Mouse (Mus musculus) heart, postnatal 4 days (tissue): Measurements from ENCODE around the gene Il12b. TPM values are rescaled to one million over a fixed set of nuclear protein-coding genes. Genes with fewer than 3 reads are reported as not detected.

Experiments used
- DNase-seq: peaks from one replicate; pipeline ENCODE4 v3.0.0; 2021
- total RNA-seq, 2 experiments: library from RNA; stranded (reverse); gene quantifications; 2 replicates each; pipeline ENCODE4 v1.2.3; 2021

The Il12b gene
- not detected for total RNA-seq

GRCm38 (mm10) chr11:44399763-44400162 is at the start of gene Il12b:
Il12b (plus strand) TSS chr11:44400063.
- no peak for DNase-seq

GRCm38 (mm10) chr11:44354860-44355470 is 44.9 kb upstream of the Il12b start:
- no peak for DNase-seq

DNA sequence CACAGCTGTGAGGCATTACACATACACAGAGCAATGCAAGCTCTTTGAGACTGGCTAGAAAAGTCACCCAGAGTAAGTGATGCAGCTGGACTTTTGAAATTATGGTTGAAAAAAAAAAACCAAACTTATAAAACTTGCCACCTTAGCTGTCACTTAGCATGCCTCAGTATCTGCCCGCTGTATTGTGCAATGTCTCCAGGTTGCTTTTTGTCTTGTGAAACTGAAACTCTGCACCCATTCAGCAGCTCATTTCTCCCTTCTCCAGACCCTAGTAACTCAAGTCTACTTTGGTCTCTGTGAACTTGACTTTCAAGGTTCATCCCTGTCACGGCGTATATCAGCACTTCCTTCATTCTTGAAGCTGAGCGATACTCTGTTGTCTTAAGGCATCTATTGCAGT is 43.7 kb upstream of the Il12b start:
- DNase-seq, result no peak

- DNase-seq, result peak; percentile 8
Observed at GRCm38 (mm10) chr11:44364536-44364935, 35.3 kb upstream of the Il12b start.

DNA sequence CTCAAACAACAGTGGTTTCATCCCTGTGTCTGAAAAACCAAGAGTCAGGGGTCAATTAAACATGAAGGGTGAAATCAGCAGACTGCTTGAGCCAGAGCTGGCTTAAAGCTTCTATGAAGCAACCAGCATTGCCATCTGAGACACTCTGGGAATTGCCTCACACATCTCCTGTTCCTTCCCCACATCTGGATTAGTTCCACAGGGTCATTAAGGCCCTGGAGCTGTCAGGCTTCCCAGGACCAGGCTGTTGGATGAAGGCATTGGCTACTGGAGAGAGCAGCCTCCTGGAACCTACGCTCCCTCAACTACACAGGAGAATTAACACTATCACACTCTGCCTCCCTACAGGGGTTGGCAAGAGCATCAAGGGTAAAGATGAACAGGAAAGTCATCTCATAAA is 32.2 kb upstream of the Il12b start:
- DNase-seq, result no peak

DNA sequence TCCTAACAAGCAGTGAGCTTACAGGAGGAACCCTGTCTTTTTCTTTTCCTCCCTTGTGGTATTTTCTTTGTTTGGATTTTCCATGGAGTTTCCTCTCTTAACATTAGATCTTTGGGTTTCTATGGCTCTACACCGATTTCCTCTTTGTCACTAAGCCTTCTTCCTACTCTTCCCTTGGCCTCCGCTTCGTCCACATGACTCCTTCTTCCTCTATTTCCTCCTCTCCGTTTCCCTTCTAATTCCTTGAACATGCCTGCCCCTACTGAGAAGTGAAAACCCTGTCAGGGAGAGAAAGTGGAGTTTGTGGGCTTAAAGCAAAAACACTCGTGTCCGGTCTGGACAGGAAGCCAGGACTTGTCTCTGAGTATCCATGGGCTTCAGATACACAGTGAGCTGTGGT is 27.0 kb upstream of the Il12b start:
- no peak for DNase-seq

GRCm38 (mm10) chr11:44377879-44378278 is 22.0 kb upstream of the Il12b start:
- DNase-seq, result no peak

DNA sequence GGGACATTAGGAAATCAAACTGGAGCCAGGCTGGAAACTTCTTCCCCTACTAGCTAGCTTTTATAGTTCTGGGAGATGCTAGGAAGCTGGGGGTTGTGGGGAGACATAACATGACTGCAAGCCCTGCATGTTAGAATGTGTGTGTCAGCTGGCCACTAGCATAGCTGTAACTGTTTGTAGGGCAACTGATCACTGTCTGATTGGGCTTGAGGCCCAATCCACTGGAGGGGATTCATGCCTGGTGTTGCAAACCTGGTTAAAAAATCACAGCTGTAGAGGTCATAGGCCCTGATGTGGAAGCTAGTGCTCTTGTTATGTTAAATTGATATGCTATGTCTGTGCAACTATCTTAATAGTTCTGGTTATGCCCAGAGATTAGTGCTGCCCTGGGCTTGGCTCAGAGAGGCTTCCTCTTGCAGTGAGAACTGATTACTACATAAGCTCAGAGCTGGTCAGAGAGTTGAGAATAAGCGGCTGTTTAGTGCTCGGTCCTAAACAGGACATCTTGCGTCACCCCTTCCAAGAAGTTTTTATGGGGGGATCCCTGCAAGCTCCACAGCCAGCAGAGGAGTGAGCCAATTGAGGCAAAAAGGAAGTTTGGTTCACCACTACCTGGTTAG is 19.3 kb upstream of the Il12b start:
- DNase-seq, result no peak

DNA sequence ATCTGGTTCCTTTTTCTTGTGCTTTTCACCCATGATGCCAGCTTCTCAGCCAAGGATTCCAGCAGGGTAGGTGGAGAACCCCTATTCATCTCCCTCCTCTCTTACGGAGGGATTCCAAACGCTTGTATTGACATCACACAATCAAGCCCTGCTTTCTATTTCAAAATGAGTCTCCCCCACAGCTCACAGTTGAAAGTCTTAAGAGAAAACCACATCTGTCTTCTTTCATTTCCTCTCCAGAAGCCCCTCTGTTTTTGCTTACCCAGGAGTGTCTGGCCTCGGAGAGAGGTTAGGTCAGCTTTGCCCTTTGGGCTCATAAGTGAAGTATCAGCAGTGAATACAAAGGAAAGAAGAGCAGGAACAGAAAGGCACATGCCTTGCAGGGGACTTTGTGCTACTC is 17.7 kb upstream of the Il12b start:
- no peak for DNase-seq

GRCm38 (mm10) chr11:44387031-44387430 is 12.8 kb upstream of the Il12b start:
- no peak for DNase-seq

DNA sequence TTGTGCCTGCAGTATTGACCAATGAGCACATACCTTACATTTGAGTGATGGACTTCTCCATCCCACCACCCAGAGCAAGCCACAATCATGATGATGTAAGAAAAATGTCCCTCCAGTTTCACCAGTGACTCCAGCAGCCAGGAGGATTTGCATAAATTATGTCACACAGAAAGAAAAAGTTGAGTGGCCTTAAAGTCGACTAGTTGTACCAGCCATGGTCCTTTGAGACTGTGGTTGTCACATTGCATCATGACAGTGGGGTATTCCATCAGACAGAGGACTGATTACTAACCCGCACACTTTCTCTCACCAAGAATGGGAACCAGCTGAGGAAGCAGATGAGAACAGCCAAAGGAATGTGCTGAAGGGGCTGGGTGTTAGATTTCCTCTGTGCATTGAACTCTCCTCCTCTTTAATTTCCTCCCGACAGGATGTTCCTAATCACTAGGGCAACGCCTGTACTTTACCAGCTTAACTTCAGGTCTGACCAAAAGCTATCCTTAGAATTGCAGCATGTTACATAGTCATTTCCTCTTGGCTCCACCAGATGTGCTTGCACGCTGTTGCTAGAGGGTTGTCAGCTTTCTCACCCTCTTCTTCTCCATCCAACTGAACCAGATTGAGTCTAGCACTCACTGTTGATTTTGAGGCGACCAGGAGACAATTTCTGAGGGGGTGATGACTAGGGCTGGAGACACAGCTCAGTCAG is 9.7 kb upstream of the Il12b start:
- no peak for DNase-seq

DNA sequence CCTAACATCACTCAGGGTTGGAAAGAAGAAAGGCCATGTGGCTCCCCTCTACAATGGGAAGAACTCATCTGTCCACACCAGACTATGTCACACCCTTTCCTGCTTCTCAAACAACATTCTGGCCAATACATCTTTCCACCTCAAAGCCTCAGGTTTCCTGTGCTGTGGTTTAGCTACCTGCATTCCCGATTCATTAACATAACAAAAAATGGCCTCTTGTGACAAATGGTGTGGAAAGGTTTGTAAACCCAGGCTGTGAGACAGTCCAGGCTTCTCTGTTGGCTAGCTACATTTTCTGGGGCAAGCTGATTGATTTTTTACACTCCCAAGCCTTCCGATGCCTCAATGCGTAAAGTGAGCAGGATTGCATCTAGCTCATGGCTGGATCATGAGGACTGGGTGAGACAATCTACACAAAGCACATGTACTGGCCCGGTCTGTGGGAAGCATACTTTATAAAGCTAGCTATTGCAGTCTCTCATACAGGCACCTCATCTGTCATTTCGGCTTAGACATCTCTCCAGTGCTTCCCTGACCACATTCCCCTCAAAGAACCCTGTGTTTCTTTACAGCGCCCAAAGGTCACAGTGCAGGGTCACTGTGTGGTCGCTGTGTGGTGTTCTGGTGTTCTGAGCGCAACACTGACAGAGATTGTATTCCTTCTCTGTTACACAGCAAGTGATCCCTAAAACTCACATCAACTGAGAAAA is 6.6 kb upstream of the Il12b start:
- DNase-seq, result no peak

- no peak for DNase-seq
Observed at GRCm38 (mm10) chr11:44395401-44395800, 4.5 kb upstream of the Il12b start.

DNA sequence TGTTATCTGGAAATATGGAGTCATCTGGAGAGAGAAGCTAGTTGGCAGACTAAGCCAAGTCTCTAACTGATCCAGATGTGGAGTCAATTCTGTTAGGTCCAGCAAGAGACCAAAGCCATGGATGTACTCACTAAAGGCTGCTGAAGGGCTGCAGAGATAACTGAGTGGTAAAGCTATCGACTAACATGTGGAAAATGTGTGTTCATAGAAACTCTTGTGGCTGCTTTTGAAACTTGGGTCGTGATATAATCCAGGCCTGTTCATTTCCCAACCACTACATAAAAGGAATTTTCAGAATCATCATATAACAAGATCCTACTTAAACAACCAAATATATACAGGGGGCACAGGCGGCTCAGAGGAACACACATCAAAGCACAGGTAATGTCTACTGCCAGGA is 2.3 kb upstream of the Il12b start:
- no peak for DNase-seq

- no peak for DNase-seq
Observed at GRCm38 (mm10) chr11:44398356-44398755, 1.5 kb upstream of the Il12b start.

DNA sequence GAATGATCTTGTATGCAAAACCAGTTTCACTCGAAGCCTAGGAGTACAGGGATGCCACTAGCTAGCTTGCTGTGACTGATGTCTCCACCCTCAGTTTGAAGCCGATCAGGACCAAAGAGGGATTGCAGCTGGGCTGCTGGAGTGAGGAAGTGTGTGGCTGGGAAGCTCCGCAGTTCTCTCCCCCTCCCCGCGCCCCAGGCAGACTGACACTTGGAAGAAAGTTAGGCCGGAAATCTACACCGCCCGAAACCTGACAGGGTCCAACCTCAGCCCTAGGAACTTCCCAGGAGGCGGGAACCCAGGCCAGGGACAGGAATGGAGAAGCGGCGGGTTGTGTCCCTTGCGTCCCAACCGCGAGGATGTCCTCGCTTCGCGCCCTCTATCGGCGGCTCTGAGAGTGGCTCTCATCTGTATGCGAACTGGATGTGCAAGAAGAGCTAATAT is 1.1 kb upstream of the Il12b start:
- DNase-seq, result peak; percentile 89

- DNase-seq, result peak; percentile 52
Observed at GRCm38 (mm10) chr11:44401635-44402548, 2.0 kb downstream of the Il12b start.

- DNase-seq, result no peak
Observed at GRCm38 (mm10) chr11:44405113-44405512, 5.2 kb downstream of the Il12b start.

- DNase-seq, result no peak
Observed at GRCm38 (mm10) chr11:44405961-44406360, 6.1 kb downstream of the Il12b start.

- no peak for DNase-seq
Observed at GRCm38 (mm10) chr11:44406457-44406856, 6.6 kb downstream of the Il12b start.

- DNase-seq, result no peak
Observed at GRCm38 (mm10) chr11:44408626-44409025, 8.8 kb downstream of the Il12b start.

GRCm38 (mm10) chr11:44410413-44410812 is 10.6 kb downstream of the Il12b start:
- DNase-seq, result no peak
